Mouse (Mus musculus): ENCODE measurements around the gene Sebox. TPM values are rescaled to one million over a fixed set of nuclear protein-coding genes. Genes with fewer than 3 reads are reported as not detected.
A peak's percentile ranks its signal among the peaks of the same experiment; 100 is the strongest.

The Sebox gene
- total RNA-seq (2022), result 1 to 10 TPM; 1.3 to 2.1 (median 1.6) TPM

GRCm38 (mm10) chr11:78502909-78503650, at the start of gene Sebox:
TSS of gene Sebox (plus strand) at chr11:78503447.
- no peak for DNase-seq (ENCODE audit: low spot score in 2 of 2)

- DNase-seq (ENCODE audit: low spot score in 2 of 2), result no peak
Observed at GRCm38 (mm10) chr11:78453675-78454074, 49.6 kb upstream of the Sebox start.

GRCm38 (mm10) chr11:78454276-78454675, 49.0 kb upstream of the Sebox start:
- DNase-seq (ENCODE audit: low spot score in 2 of 2), result no peak

GRCm38 (mm10) chr11:78455308-78455707, 47.9 kb upstream of the Sebox start:
- DNase-seq (ENCODE audit: low spot score in 2 of 2), result no peak

GRCm38 (mm10) chr11:78458740-78459139, 44.5 kb upstream of the Sebox start:
- DNase-seq (ENCODE audit: low spot score in 2 of 2), result no peak

GRCm38 (mm10) chr11:78461894-78462293, 41.4 kb upstream of the Sebox start:
- no peak for DNase-seq (ENCODE audit: low spot score in 2 of 2)

GRCm38 (mm10) chr11:78462669-78463068, 40.6 kb upstream of the Sebox start:
- no peak for DNase-seq (ENCODE audit: low spot score in 2 of 2)

- no peak for DNase-seq (ENCODE audit: low spot score in 2 of 2)
Observed at GRCm38 (mm10) chr11:78463286-78464036, 39.8 kb upstream of the Sebox start.

- DNase-seq (ENCODE audit: low spot score in 2 of 2), result no peak
Observed at GRCm38 (mm10) chr11:78465116-78465515, 38.1 kb upstream of the Sebox start.

GRCm38 (mm10) chr11:78465568-78466180, 37.6 kb upstream of the Sebox start, which contains the start of gene Slc46a1:
TSS of gene Slc46a1 (plus strand) at chr11:78465697.
- DNase-seq (ENCODE audit: low spot score in 2 of 2), result peak; percentile 53 to 70

- DNase-seq (ENCODE audit: low spot score in 2 of 2), result no peak
Observed at GRCm38 (mm10) chr11:78466242-78466912, 36.9 kb upstream of the Sebox start.

GRCm38 (mm10) chr11:78467515-78467914, 35.7 kb upstream of the Sebox start:
- no peak for DNase-seq (ENCODE audit: low spot score in 2 of 2)

- no peak for DNase-seq (ENCODE audit: low spot score in 2 of 2)
Observed at GRCm38 (mm10) chr11:78467932-78468331, 35.3 kb upstream of the Sebox start.

GRCm38 (mm10) chr11:78471326-78472103, 31.7 kb upstream of the Sebox start:
- DNase-seq (ENCODE audit: low spot score in 2 of 2), result no peak

- no peak for DNase-seq (ENCODE audit: low spot score in 2 of 2)
Observed at GRCm38 (mm10) chr11:78475289-78475688, 28.0 kb upstream of the Sebox start.

GRCm38 (mm10) chr11:78483639-78484038, 19.6 kb upstream of the Sebox start:
- DNase-seq (ENCODE audit: low spot score in 2 of 2), result no peak

- DNase-seq (ENCODE audit: low spot score in 2 of 2), result peak in 1 of 2 experiments; percentile 68
Observed at GRCm38 (mm10) chr11:78488168-78488567, 15.1 kb upstream of the Sebox start.

- peak in 1 of 2 experiments; percentile 32 for DNase-seq (ENCODE audit: low spot score in 2 of 2)
Observed at GRCm38 (mm10) chr11:78490781-78491241, 12.4 kb upstream of the Sebox start.

- DNase-seq (ENCODE audit: low spot score in 2 of 2), result no peak
Observed at GRCm38 (mm10) chr11:78495904-78496303, 7.3 kb upstream of the Sebox start.

GRCm38 (mm10) chr11:78497071-78497541, 6.1 kb upstream of the Sebox start:
- peak in 1 of 2 experiments; percentile 42 for DNase-seq (ENCODE audit: low spot score in 2 of 2)
